Mouse (Mus musculus) neural tube, embryonic 14.5 days (tissue): ENCODE measurements around the gene Xlr3b. TPM values are rescaled to one million over a fixed set of nuclear protein-coding genes. Genes with fewer than 3 reads are reported as not detected.
A peak's percentile ranks its signal among the peaks of the same experiment; 100 is the strongest.
"Not testable (repeated sequence)": the region's sequence is repeated elsewhere in the genome, so short reads cannot be mapped to it uniquely, and the experiment has no call there.

Experiments used
- ATAC-seq: fragments of 200-750 bp; cut with Nextera tagmentation; 2 replicates; pipeline ENCODE4 v1.8.0; 2017; ENCODE audit warnings: low read depth, mild to moderate bottlenecking, moderate TSS enrichment, moderate library complexity
- H3K27ac ChIP-seq: fragments of 300-500 bp; sonication (generic); 2 replicates; pipeline ENCODE4 v1.5.1; 2014; ENCODE audit warnings: low read depth, mild to moderate bottlenecking, control low read depth, low read length, moderate library complexity, mixed read lengths
- H3K27me3 ChIP-seq: fragments of 300-500 bp; sonication (generic); 2 replicates; pipeline ENCODE4 v1.6.1; 2014; ENCODE audit warnings: low read length; ENCODE audit not compliant: control insufficient read depth, insufficient read depth
- H3K36me3 ChIP-seq: fragments of 300-500 bp; sonication (generic); 2 replicates; pipeline ENCODE4 v1.6.1; 2014; ENCODE audit warnings: low read length, mixed read lengths; ENCODE audit not compliant: control insufficient read depth, insufficient read depth
- H3K4me1 ChIP-seq: fragments of 300-500 bp; sonication (generic); 2 replicates; pipeline ENCODE4 v1.6.1; 2014; ENCODE audit warnings: low read length; ENCODE audit not compliant: control insufficient read depth, insufficient read depth
- H3K4me2 ChIP-seq: fragments of 300-500 bp; sonication (generic); 2 replicates; pipeline ENCODE4 v1.6.1; 2014; ENCODE audit warnings: mild to moderate bottlenecking, low read depth, low read length, control low read depth
- H3K4me3 ChIP-seq: fragments of 300-500 bp; sonication (generic); 2 replicates; pipeline ENCODE4 v1.5.1; 2014; ENCODE audit warnings: low read depth, low read length, control low read depth, mixed read lengths
- H3K9ac ChIP-seq: fragments of 300-500 bp; sonication (generic); replicated peaks from 2 replicates; pipeline ENCODE4 v1.6.1; 2014; ENCODE audit warnings: low read depth, mild to moderate bottlenecking, control low read depth, low read length, mixed read lengths
- H3K9me3 ChIP-seq: fragments of 300-500 bp; sonication (generic); 2 replicates; pipeline ENCODE4 v1.6.1; 2016; ENCODE audit warnings: low read length; ENCODE audit not compliant: control insufficient read depth
- WGBS: fragments of 180-500 bp; shearing (Covaris S2); extraction: QIAGEN DNeasy Blood & Tissue Kit; methylation state at CpG from one replicate; pipeline ENCODE4 v1.1.7; 2014; 5-methylcytosine and 5-hydroxymethylcytosine counted together
- polyA plus RNA-seq: library from polyadenylated mRNA; unstranded; fragments of >200 nt; fragmentation: Nextera tagmentation; extraction: Ambion mirVana; gene quantifications from 2 replicates; pipeline ENCODE4 v1.2.1, GENCODE M21; 2014

The Xlr3b gene
- 13.9 and 14.5 TPM in 2 replicates for polyA plus RNA-seq

- H3K4me1 ChIP-seq, H3K9me3 ChIP-seq, H3K36me3 ChIP-seq, H3K27ac ChIP-seq, H3K27me3 ChIP-seq, H3K4me2 ChIP-seq, H3K9ac ChIP-seq, H3K4me3 ChIP-seq: not testable (repeated sequence)
- WGBS: 72% methylated on average over 9 of the region's 12 CpGs
- peak; percentile 70 for ATAC-seq
These were observed at the start of gene Xlr3b for GRCm38 (mm10) chrX:73191934-73192333. Gene Xlr3b, plus strand, starts transcription at chrX:73192207.

GRCm38 (mm10) chrX:73143218-73143618 lies 48.8 kb upstream of the Xlr3b start:
- H3K4me2 ChIP-seq, H3K4me3 ChIP-seq, H3K27me3 ChIP-seq, H3K27ac ChIP-seq, H3K9ac ChIP-seq, H3K9me3 ChIP-seq, H3K4me1 ChIP-seq, H3K36me3 ChIP-seq: not testable (repeated sequence)
- WGBS: no CpG with 5 or more reads among the region's 7 CpGs
- ATAC-seq: peak; percentile 77

- not testable (repeated sequence) for H3K4me3 ChIP-seq, H3K9ac ChIP-seq, H3K27me3 ChIP-seq, ATAC-seq, H3K27ac ChIP-seq, H3K9me3 ChIP-seq, H3K4me1 ChIP-seq, H3K36me3 ChIP-seq, H3K4me2 ChIP-seq
- no CpG with 5 or more reads among the region's 20 CpGs for WGBS
These were observed 43.5 kb upstream of the Xlr3b start, which contains the start of gene Xlr5b for GRCm38 (mm10) chrX:73148496-73148895. Gene Xlr5b, plus strand, starts transcription at chrX:73148796.

- ATAC-seq: not testable (repeated sequence)
These were observed 42.7 kb upstream of the Xlr3b start, which contains the start of gene DXBay18 for GRCm38 (mm10) chrX:73149350-73149749. Gene DXBay18, minus strand, starts transcription at chrX:73149450.

GRCm38 (mm10) chrX:73176889-73177288 lies 15.1 kb upstream of the Xlr3b start, which contains the start of gene Spin2d:
Gene Spin2d, minus strand, starts transcription at chrX:73176989.
- not testable (repeated sequence) for ATAC-seq, H3K9me3 ChIP-seq, H3K36me3 ChIP-seq, H3K4me1 ChIP-seq, H3K9ac ChIP-seq, H3K27me3 ChIP-seq, H3K4me2 ChIP-seq, H3K4me3 ChIP-seq, H3K27ac ChIP-seq
- WGBS: 84% methylated on average over 5 of the region's 15 CpGs

More at GRCm38 (mm10) chrX:73149350-73149749, 42.7 kb upstream of the Xlr3b start, which contains the start of gene DXBay18:
- not testable (repeated sequence) for H3K27me3 ChIP-seq, H3K4me1 ChIP-seq, H3K4me2 ChIP-seq, H3K27ac ChIP-seq, H3K9me3 ChIP-seq, H3K9ac ChIP-seq, H3K4me3 ChIP-seq, H3K36me3 ChIP-seq
- no CpG with 5 or more reads among the region's 7 CpGs for WGBS

- not testable (repeated sequence) for H3K4me1 ChIP-seq, H3K4me2 ChIP-seq, H3K9ac ChIP-seq, H3K4me3 ChIP-seq, H3K36me3 ChIP-seq, ATAC-seq, H3K27me3 ChIP-seq, H3K27ac ChIP-seq, H3K9me3 ChIP-seq
- WGBS: 81% methylated on average over 9 of the region's 19 CpGs
These were observed 22.0 kb downstream of the Xlr3b start, which contains the start of gene Xlr4b for GRCm38 (mm10) chrX:73213819-73214564. Gene Xlr4b, plus strand, starts transcription at chrX:73214333.

- Histone ChIP-seq H3K4me1 (no peaks in the 10 kb centered on the region), H3K27ac (no peak overlapping the region), H3K36me3 (no peaks in the 10 kb centered on the region), H3K4me3 (no peak overlapping the region), H3K27me3 (peaks cover 3% of the 10 kb centered on the region; the same call in 1 of the 2 replicates), H3K9ac (no peak overlapping the region), H3K4me2 (no peak overlapping the region), H3K9me3 (no peaks in the 10 kb centered on the region)
- 64% methylated on average over 1 of the region's 1 CpGs for WGBS
- no peak for ATAC-seq
These were observed 33.4 kb downstream of the Xlr3b start for GRCm38 (mm10) chrX:73225365-73225764.

GRCm38 (mm10) chrX:73227914-73228605 lies 36.1 kb downstream of the Xlr3b start, which contains the start of gene F8a:
Gene F8a, plus strand, starts transcription at chrX:73228291.
- 18% methylated on average over 31 of the region's 39 CpGs for WGBS

More at GRCm38 (mm10) chrX:73227914-73228605, 36.1 kb downstream of the Xlr3b start, which contains the start of gene F8a:
- Histone ChIP-seq H3K4me2 (peak within 1 kb of the TSS; percentile 55), H3K27ac (peak within 1 kb of the TSS; percentile 91), H3K9me3 (no peaks in the 10 kb centered on the region), H3K36me3 (no peaks in the 10 kb centered on the region), H3K4me3 (peak within 1 kb of the TSS; percentile 63), H3K9ac (peak within 1 kb of the TSS; percentile 77), H3K27me3 (peaks cover 3% of the 10 kb centered on the region; the same call in 1 of the 2 replicates), H3K4me1 (no peaks in the 10 kb centered on the region)
- ATAC-seq: peak; percentile 98
